Mouse (Mus musculus) myocyte (in vitro differentiated cells): ENCODE results near the gene Ube2s.

Source experiments
- CEBPB ChIP-seq: IDR thresholded peaks from 2 replicates; pipeline ENCODE4 v1.6.1; 2011; ENCODE audit warnings: mild to moderate bottlenecking, moderate library complexity; ENCODE audit not compliant: poor library complexity, insufficient read depth, severe bottlenecking
- E2F4 ChIP-seq: IDR thresholded peaks from one replicate; pipeline ENCODE4 v1.6.1; 2011; ENCODE audit warnings: mild to moderate bottlenecking, control low read depth, moderate library complexity; ENCODE audit not compliant: insufficient read depth
- MAX ChIP-seq: IDR thresholded peaks from one replicate; pipeline ENCODE4 v1.6.1; 2011; ENCODE audit warnings: low read depth, mild to moderate bottlenecking, control low read depth
- MYOD1 ChIP-seq, 3 experiments: IDR thresholded peaks; one replicate each; pipeline ENCODE4 v1.6.1; 2011; ENCODE audit warnings: control low read depth in 2 of 3, low read depth in 2 of 3, mild to moderate bottlenecking in 2 of 3, moderate library complexity in 1 of 3; ENCODE audit not compliant: insufficient read length in 2 of 3, control insufficient read depth in 1 of 3
- POLR2A ChIP-seq: IDR thresholded peaks from one replicate; pipeline ENCODE4 v1.6.1; 2011; ENCODE audit warnings: low read depth, mild to moderate bottlenecking, control low read depth, moderate library complexity; ENCODE audit not compliant: insufficient read length
- POLR2AphosphoS2 ChIP-seq: IDR thresholded peaks from one replicate; pipeline ENCODE4 v1.6.1; 2011; ENCODE audit warnings: low read depth, control low read depth; ENCODE audit not compliant: insufficient read length
- REST ChIP-seq: IDR thresholded peaks from one replicate; pipeline ENCODE4 v1.6.1; 2011; ENCODE audit warnings: mild to moderate bottlenecking, control low read depth, moderate library complexity; ENCODE audit not compliant: insufficient read depth, insufficient read length
- SRF ChIP-seq: IDR thresholded peaks from one replicate; pipeline ENCODE4 v1.6.1; 2011; ENCODE audit warnings: low read depth; ENCODE audit not compliant: control insufficient read depth, insufficient read length
- TCF12 ChIP-seq: IDR thresholded peaks from one replicate; pipeline ENCODE4 v1.6.1; 2011; ENCODE audit warnings: mild to moderate bottlenecking, control low read depth; ENCODE audit not compliant: poor library complexity, insufficient read depth, severe bottlenecking
- USF1 ChIP-seq: IDR thresholded peaks from one replicate; pipeline ENCODE4 v1.6.1; 2011; ENCODE audit warnings: low read depth, mild to moderate bottlenecking, control low read depth, moderate library complexity

DNA sequence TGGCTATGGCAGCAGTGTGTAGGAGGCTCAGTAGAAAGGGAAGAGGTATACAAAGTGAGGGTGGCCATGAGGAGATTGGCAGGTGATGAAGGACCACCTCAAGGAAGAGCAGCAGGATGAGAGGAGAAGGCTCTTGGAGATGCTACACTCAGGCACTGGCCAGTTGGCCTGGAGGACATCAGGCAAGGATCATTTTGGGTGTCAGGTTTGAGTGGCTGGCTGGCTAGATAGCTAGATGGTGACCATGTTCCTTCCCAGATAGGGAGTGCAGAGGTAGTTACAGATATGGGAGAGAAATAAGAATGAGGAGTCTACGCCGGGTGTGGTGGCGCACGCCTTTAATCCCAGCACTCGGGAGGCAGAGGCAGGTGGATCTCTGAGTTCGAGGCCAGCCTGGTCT is 67.5 kb downstream of the Ube2s start:
- no peak for TF ChIP-seq E2F4
- TF ChIP-seq SRF, result no peak
- TF ChIP-seq POLR2A, result no peak
- TF ChIP-seq MYOD1 (IDR thresholded peaks at IDR 0.05; ENCODE audit: control insufficient read depth in 1 of 3, insufficient read length in 2 of 3, low read depth in 2 of 3), result no peak
- no peak for TF ChIP-seq MAX
- no peak for TF ChIP-seq REST
- no peak for TF ChIP-seq USF1
- TF ChIP-seq CEBPB, result no peak
- no peak for TF ChIP-seq POLR2AphosphoS2
- TF ChIP-seq TCF12, result no peak
